ENCODE assay signal across 8 mouse cellular contexts in genomic region chr8:122283356-122284202, GRCm38 (mm10). TPM values are rescaled to one million over a fixed set of nuclear protein-coding genes. Genes with fewer than 3 reads are reported as not detected.
DNase-seq lines count a peak whose midpoint lies in the region; ATAC-seq and TF ChIP-seq lines count a peak whose summit lies in the region.

No protein-coding gene starts in this region.

- intact Hi-C loops in left cerebral cortex, adult 2 months (cut with DNase I): loop anchor here (5.0 to 10.0 kb wide), 2 partner anchors 159 to 191 kb away; partner anchors contain the start of genes Ctu2, Mvd and Rnf166

- peaks cover 26% of the 10 kb centered on the region for H3K4me1 ChIP-seq in forebrain, embryonic 16.5 days (replicated peaks; ENCODE audit: control insufficient read depth, insufficient read depth, low read length)
- peaks cover 15% of the 10 kb centered on the region for H3K4me1 ChIP-seq in hindbrain, embryonic 11.5 days (replicated peaks; ENCODE audit: control insufficient read depth, insufficient read depth, low read length)

- H3K27me3 ChIP-seq in C2C12 (ENCODE audit: control insufficient read depth, insufficient read depth, insufficient read length): no peaks in the 10 kb centered on the region
- peaks cover 9% of the 10 kb centered on the region for H3K27me3 ChIP-seq in forebrain, embryonic 16.5 days (replicated peaks; ENCODE audit: control insufficient read depth, insufficient read depth, low read length)
- H3K27me3 ChIP-seq in hindbrain, embryonic 11.5 days (ENCODE audit: control insufficient read depth, insufficient read depth, low read length): peaks cover 20% of the 10 kb centered on the region

- peak overlapping the region; percentile 44 for H3K4me3 ChIP-seq in C2C12 (ENCODE audit: insufficient read depth, poor library complexity, severe bottlenecking)
- peak overlapping the region; percentile 59 for H3K4me3 ChIP-seq in forebrain, embryonic 16.5 days (replicated peaks; ENCODE audit: low read length)
- peak overlapping the region; percentile 65 for H3K4me3 ChIP-seq in hindbrain, embryonic 11.5 days (ENCODE audit: low read depth, low read length)
- H3K4me3 ChIP-seq in left cerebral cortex, adult 2 months: peak overlapping the region; percentile 62

- 1% methylated on average over 37 of the region's 37 CpGs for WGBS in forebrain, embryonic 16.5 days
- under 1% methylated on average over 36 of the region's 37 CpGs for WGBS in hindbrain, embryonic 11.5 days

- DNase-seq in adrenal gland, adult (ENCODE audit: inconsistent age in 2 of 2, low spot score in 1 of 2): peak; percentile 82 to 88
- peak; percentile 60 for DNase-seq in hindbrain, embryonic 11.5 days (ENCODE audit: low spot score)
- DNase-seq in left cerebral cortex, adult 2 months (ENCODE audit: extremely low spot score in 1 of 2, low spot score in 2 of 2): peak; percentile 38 to 47
- peak; percentile 87 for DNase-seq in lung, postnatal 36 days
- DNase-seq in right cerebral cortex, postnatal 4 days: peak; percentile 37
- no peak for DNase-seq in ovary, postnatal 14 days (ENCODE audit: low spot score)

- no peak for TF ChIP-seq CTCF in C2C12 (IDR thresholded peaks at IDR 0.05; ENCODE audit: control insufficient read depth, insufficient read depth, insufficient read length)
- TF ChIP-seq CTCF in left cerebral cortex, adult 2 months (IDR thresholded peaks at IDR 0.05): peak; percentile 31

- H3K79me3 ChIP-seq in C2C12 (ENCODE audit: low read depth): peaks cover 1% of the 10 kb centered on the region

- no peak overlapping the region for H3K27ac ChIP-seq in forebrain, embryonic 16.5 days (ENCODE audit: low read length)
- peak overlapping the region; percentile 77 for H3K27ac ChIP-seq in hindbrain, embryonic 11.5 days (ENCODE audit: low read depth, low read length)
- H3K27ac ChIP-seq in left cerebral cortex, adult 2 months: peak overlapping the region; percentile 77

- no peak for ATAC-seq in forebrain, embryonic 16.5 days
- ATAC-seq in hindbrain, embryonic 11.5 days (ENCODE audit: low FRiP score): no peak

- no peaks in the 10 kb centered on the region for H3K36me3 ChIP-seq in C2C12 (ENCODE audit: control insufficient read depth, insufficient read depth)
- H3K36me3 ChIP-seq in forebrain, embryonic 16.5 days (ENCODE audit: control insufficient read depth, insufficient read depth): no peaks in the 10 kb centered on the region
- no peaks in the 10 kb centered on the region for H3K36me3 ChIP-seq in hindbrain, embryonic 11.5 days (ENCODE audit: control insufficient read depth, insufficient read depth, low read length)

- no peaks in the 10 kb centered on the region for H3K9me3 ChIP-seq in forebrain, embryonic 16.5 days (ENCODE audit: control insufficient read depth, low read length)
- H3K9me3 ChIP-seq in hindbrain, embryonic 11.5 days (ENCODE audit: control insufficient read depth, low read length): no peaks in the 10 kb centered on the region

- H3ac ChIP-seq in C2C12 (ENCODE audit: control insufficient read depth, insufficient read length, low read depth): peak overlapping the region; percentile 25

- peak overlapping the region; percentile 61 for H3K9ac ChIP-seq in forebrain, embryonic 16.5 days (replicated peaks; ENCODE audit: low read depth, low read length)
- H3K9ac ChIP-seq in hindbrain, embryonic 11.5 days (ENCODE audit: low read depth, low read length): peak overlapping the region; percentile 70

- peaks cover 32% of the 10 kb centered on the region for H3K79me2 ChIP-seq in C2C12 (ENCODE audit: control insufficient read depth, insufficient read depth)

- H3K4me2 ChIP-seq in forebrain, embryonic 16.5 days (ENCODE audit: low read length): peak overlapping the region; percentile 86
- H3K4me2 ChIP-seq in hindbrain, embryonic 11.5 days (replicated peaks; ENCODE audit: low read depth, low read length): peak overlapping the region; percentile 98

TF ChIP-seq in C2C12, 6 proteins besides CTCF, POLR2A, EP300 and RAD21:
- TF ChIP-seq MYOG (IDR thresholded peaks at IDR 0.05; ENCODE audit: control insufficient read depth, extremely low read depth, insufficient read length): no peak
- TF ChIP-seq MYOD1 (IDR thresholded peaks at IDR 0.05; ENCODE audit: control insufficient read depth, insufficient read length, low read depth): no peak
- no peak for TF ChIP-seq USF1 (IDR thresholded peaks at IDR 0.05; ENCODE audit: low read depth)

RNA-seq across cellular contexts. Expression of gene Zfpm1, which starts 1.6 kb away (rescaled TPM):
- 20.7 TPM for polyA plus RNA-seq in C2C12 (2012; fragmentation: generic; extraction: Trizol)
- 0.41 and 0.65 TPM in 2 replicates for polyA plus RNA-seq in forebrain, embryonic 16.5 days (2015; fragmentation: Nextera tagmentation; extraction: Ambion mirVana)
- 1.6 and 1.9 TPM in 2 replicates for polyA plus RNA-seq in hindbrain, embryonic 11.5 days (2014; fragmentation: Nextera tagmentation; extraction: Ambion mirVana)
- total RNA-seq in left cerebral cortex, adult 2 months (2021): 10 to 100 TPM; 39.5 to 42.1 TPM
